Mouse (Mus musculus): ENCODE results near the gene Zfand3. TPM values are rescaled to one million over a fixed set of nuclear protein-coding genes. Genes with fewer than 3 reads are reported as not detected.

Gene Zfand3
- total and polyA plus RNA-seq, 2 experiments from 2014 or later, result 48.7 to 91.5 TPM

DNA sequence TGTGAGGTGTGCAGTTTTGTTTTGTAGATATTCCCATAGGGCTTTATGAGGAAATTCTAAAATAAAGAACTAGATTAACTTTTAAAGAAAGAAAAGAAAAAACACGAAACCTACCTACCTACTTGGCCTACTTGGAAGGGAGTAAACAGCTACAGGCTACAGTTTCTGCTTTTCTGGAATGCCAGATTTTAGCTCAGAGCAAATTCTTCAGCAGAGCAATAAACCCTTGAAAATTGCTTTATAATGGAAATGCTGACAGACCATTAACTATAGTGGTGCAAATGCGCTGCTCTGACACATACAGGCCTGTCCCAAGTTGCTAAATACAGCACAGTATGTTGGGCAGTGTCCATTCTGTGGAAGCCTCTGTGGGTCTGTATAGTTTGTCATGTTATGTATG lies 40.6 kb downstream of the Zfand3 start:
- Histone ChIP-seq H3K4me2 (ENCODE audit: low read depth) (no peak overlapping the region), H3K9me3 (ENCODE audit: low read length) (no peaks in the 10 kb centered on the region), H3K9ac (no peak overlapping the region), H3K27ac (ENCODE audit: low read depth, low read length) (no peak overlapping the region), H3K4me1 (ENCODE audit: insufficient read depth) (no peaks in the 10 kb centered on the region), H3K27me3 (ENCODE audit: insufficient read depth, low read length) (no peaks in the 10 kb centered on the region), H3K4me3 (ENCODE audit: low read depth, low read length) (no peak overlapping the region), H3K36me3 (ENCODE audit: insufficient read depth) (no peaks in the 10 kb centered on the region)
- DNase-seq (no peak), ATAC-seq (no peak)
- no peak for TF ChIP-seq CTCF (IDR thresholded peaks at IDR 0.05; ENCODE audit: low read depth)
- 46% methylated on average over 2 of the region's 2 CpGs for WGBS

DNA sequence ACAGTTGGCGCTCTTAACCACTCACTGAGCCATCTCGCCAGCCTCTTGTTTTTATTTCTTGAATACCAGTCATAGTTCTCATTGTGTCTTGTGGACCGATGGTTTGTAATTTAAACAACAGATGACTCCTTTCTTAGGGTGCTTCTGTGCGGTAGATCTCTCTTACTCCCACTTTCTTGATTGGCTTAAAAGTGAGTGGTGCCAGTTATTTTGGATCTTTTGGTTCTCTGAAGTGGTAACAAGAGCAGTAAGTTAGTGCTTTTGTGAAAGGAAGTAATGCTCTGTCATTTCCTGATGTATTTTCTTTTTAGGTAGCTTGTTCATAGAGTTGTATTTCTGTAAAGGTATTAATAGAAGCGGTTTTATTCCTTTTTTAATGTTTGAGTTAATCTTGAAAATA lies 42.1 kb downstream of the Zfand3 start:
- H3K4me2 ChIP-seq (ENCODE audit: low read depth), result no peak overlapping the region
- H3K27me3 ChIP-seq (ENCODE audit: insufficient read depth, low read length), result no peaks in the 10 kb centered on the region

DNA sequence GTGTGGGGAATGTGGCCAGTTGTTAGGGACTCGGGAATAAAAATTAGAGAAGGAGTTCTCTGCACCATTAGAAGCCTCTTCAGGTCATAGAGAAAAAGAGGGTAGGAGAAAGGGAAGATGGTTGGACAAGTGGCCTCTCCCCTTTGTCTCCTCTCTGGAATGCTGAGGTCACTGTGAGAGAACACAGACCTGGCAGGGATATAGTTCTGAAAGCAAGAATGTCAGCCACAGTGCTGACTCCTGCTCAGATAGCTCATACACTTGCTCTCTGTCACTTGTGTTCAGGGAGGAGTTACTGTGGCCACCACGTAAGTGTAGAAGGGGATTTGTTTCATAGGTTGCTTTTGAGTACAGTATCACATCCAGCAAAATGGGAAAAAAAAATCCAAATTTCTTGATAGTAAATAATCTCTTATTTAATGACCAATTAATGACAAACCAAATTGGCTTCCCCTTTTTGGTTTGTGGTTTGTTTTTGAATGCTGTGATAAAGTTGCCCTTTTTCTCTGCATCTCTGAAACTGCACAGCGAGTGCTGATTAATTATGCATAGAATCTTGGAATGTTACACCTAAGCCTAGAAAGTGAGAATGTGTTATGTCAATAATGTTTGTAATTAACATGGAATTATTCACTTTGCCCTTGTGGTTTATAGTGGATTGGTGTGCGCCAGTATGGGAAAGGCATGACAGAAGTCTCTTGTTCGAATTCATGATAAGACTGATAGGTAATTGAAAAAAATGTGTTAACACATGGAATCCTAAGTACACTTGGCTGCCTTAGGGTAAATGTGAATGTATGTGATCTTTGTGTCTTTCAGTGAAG lies 47.2 kb downstream of the Zfand3 start:
- Histone ChIP-seq H3K9me3 (ENCODE audit: low read length) (no peaks in the 10 kb centered on the region), H3K9ac (no peak overlapping the region), H3K27ac (ENCODE audit: low read depth, low read length) (no peak overlapping the region), H3K4me1 (ENCODE audit: insufficient read depth) (no peaks in the 10 kb centered on the region), H3K4me3 (ENCODE audit: low read depth, low read length) (no peak overlapping the region), H3K36me3 (ENCODE audit: insufficient read depth) (no peaks in the 10 kb centered on the region), H3K27me3 (ENCODE audit: insufficient read depth, low read length) (no peaks in the 10 kb centered on the region), H3K4me2 (ENCODE audit: low read depth) (no peak overlapping the region)
- TF ChIP-seq CTCF (IDR thresholded peaks at IDR 0.05; ENCODE audit: low read depth), result no peak
- ATAC-seq (no peak), DNase-seq (no peak)
- 52% methylated on average over 5 of the region's 5 CpGs for WGBS

More for the DNA sequence above, 42.1 kb downstream of the Zfand3 start:
- Histone ChIP-seq H3K4me3 (ENCODE audit: low read depth, low read length) (no peak overlapping the region), H3K9me3 (ENCODE audit: low read length) (no peaks in the 10 kb centered on the region), H3K27ac (ENCODE audit: low read depth, low read length) (no peak overlapping the region), H3K9ac (no peak overlapping the region), H3K4me1 (ENCODE audit: insufficient read depth) (no peaks in the 10 kb centered on the region), H3K36me3 (ENCODE audit: insufficient read depth) (no peaks in the 10 kb centered on the region)
- DNase-seq (no peak), ATAC-seq (no peak)
- 90% methylated on average over 5 of the region's 5 CpGs for WGBS
- no peak for TF ChIP-seq CTCF (IDR thresholded peaks at IDR 0.05; ENCODE audit: low read depth)

DNA sequence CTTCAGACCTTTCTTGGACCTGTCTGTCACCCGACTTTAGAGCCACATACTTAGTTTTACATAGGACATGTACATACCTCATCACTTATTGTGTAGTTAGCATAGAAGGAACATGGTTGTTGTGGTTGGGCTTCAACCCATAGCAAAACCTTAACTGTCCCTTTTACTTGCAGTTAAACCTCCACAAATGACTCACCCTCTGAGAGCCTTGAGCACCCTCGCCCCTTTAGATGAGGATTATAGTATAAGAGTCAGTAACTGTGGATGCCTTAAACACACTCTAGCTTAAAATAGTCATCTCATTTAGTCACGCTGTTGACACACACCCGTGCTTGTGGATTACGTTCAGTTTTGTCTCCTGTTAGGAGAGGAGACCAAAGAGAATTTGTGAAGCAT lies 47.8 kb downstream of the Zfand3 start:
- no peak for ATAC-seq
- DNase-seq, result no peak
- Histone ChIP-seq H3K27me3 (ENCODE audit: insufficient read depth, low read length) (no peaks in the 10 kb centered on the region), H3K4me2 (ENCODE audit: low read depth) (no peak overlapping the region), H3K27ac (ENCODE audit: low read depth, low read length) (no peak overlapping the region), H3K9ac (no peak overlapping the region), H3K4me3 (ENCODE audit: low read depth, low read length) (no peak overlapping the region), H3K9me3 (ENCODE audit: low read length) (no peaks in the 10 kb centered on the region), H3K4me1 (ENCODE audit: insufficient read depth) (no peaks in the 10 kb centered on the region), H3K36me3 (ENCODE audit: insufficient read depth) (no peaks in the 10 kb centered on the region)
- no peak for TF ChIP-seq CTCF (IDR thresholded peaks at IDR 0.05; ENCODE audit: low read depth)
- 78% methylated on average over 5 of the region's 5 CpGs for WGBS

DNA sequence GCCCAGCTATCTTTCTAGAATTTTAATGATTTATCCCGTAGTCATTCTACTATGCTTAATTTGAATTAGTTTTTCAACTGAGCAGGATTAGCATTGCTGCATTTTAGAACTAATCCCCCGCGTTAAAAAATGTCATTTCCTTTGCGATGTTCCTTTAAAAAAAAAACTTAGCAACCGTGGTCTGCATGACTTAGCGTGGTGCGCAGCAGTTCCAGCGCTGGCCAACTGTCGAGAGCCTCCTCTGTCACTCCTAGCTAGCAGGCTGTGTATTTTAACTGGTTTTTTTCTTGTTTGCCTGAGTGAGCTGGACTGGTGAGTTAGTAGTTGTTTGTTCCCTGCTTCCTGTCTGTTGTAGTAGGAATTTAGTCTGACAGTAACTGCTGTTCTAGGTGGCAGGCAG lies 48.9 kb downstream of the Zfand3 start:
- Histone ChIP-seq H3K9ac (no peak overlapping the region), H3K9me3 (ENCODE audit: low read length) (no peaks in the 10 kb centered on the region), H3K4me2 (ENCODE audit: low read depth) (no peak overlapping the region), H3K27ac (ENCODE audit: low read depth, low read length) (no peak overlapping the region), H3K4me1 (ENCODE audit: insufficient read depth) (no peaks in the 10 kb centered on the region), H3K4me3 (ENCODE audit: low read depth, low read length) (no peak overlapping the region), H3K36me3 (ENCODE audit: insufficient read depth) (no peaks in the 10 kb centered on the region), H3K27me3 (ENCODE audit: insufficient read depth, low read length) (no peaks in the 10 kb centered on the region)
- TF ChIP-seq CTCF (IDR thresholded peaks at IDR 0.05; ENCODE audit: low read depth), result no peak
- DNase-seq (peak; percentile 23), ATAC-seq (no peak)
- WGBS, result 67% methylated on average over 9 of the region's 9 CpGs

DNA sequence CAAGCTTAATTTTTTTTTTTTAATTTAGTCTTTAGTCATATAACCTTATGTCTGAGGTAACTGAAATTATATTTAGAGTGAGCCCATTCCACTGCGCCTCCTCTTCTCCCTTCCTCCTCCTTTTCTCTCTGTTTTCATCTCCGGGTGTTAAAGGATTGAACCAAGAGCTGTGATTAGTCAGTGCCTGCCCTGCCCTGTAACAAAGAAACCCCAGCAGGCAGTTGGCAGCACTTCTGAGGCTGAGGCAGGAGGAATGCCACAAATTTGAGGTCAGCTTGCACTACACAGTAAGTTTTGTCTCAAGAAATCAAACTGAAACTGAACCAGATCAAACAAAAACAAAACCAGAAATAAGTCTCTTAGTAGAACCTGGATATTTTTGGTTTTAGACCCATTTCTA lies 49.3 kb downstream of the Zfand3 start:
- whole genome bisulfite sequencing, result 75% methylated on average over 2 of the region's 2 CpGs

DNA sequence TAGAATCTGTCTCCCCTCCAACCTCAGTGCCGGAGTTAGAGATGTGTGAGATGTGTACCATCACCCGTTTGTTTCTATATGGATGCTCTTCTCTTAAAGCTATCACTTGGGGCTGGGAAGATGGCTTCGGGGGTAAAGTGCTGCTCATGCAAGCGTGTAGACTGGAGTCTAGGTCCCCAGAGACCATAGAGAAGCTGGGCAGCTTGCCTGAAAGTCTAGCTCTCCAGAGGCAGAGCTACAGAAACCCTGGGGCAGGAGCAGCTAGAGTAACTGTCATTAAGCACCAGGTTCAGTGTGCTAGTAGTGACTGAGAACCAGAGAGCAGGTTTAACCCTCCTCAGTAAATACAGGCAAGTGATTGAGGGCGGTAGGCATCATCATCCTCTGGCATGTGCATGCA lies 51.7 kb downstream of the Zfand3 start:
- H3K9ac ChIP-seq, result no peak overlapping the region
- no peaks in the 10 kb centered on the region for H3K9me3 ChIP-seq (ENCODE audit: low read length)
- H3K4me2 ChIP-seq (ENCODE audit: low read depth), result no peak overlapping the region
- no peaks in the 10 kb centered on the region for H3K4me1 ChIP-seq (ENCODE audit: insufficient read depth)
- no peaks in the 10 kb centered on the region for H3K36me3 ChIP-seq (ENCODE audit: insufficient read depth)
- ATAC-seq, result no peak
- DNase-seq, result no peak
- H3K27ac ChIP-seq (ENCODE audit: low read depth, low read length), result no peak overlapping the region
- no peak overlapping the region for H3K4me3 ChIP-seq (ENCODE audit: low read depth, low read length)
- 91% methylated on average over 5 of the region's 5 CpGs for WGBS
- TF ChIP-seq CTCF (IDR thresholded peaks at IDR 0.05; ENCODE audit: low read depth), result no peak
- H3K27me3 ChIP-seq (ENCODE audit: insufficient read depth, low read length), result no peaks in the 10 kb centered on the region

More for the DNA sequence above, 49.3 kb downstream of the Zfand3 start:
- Histone ChIP-seq H3K4me1 (ENCODE audit: insufficient read depth) (no peaks in the 10 kb centered on the region), H3K27ac (ENCODE audit: low read depth, low read length) (no peak overlapping the region), H3K9me3 (ENCODE audit: low read length) (no peaks in the 10 kb centered on the region), H3K9ac (no peak overlapping the region), H3K4me2 (ENCODE audit: low read depth) (no peak overlapping the region), H3K27me3 (ENCODE audit: insufficient read depth, low read length) (no peaks in the 10 kb centered on the region), H3K4me3 (ENCODE audit: low read depth, low read length) (no peak overlapping the region), H3K36me3 (ENCODE audit: insufficient read depth) (no peaks in the 10 kb centered on the region)
- ATAC-seq, result no peak
- no peak for TF ChIP-seq CTCF (IDR thresholded peaks at IDR 0.05; ENCODE audit: low read depth)
- DNase-seq, result no peak
